8 mouse cellular contexts compared by ENCODE assay signal in the genomic region with DNA sequence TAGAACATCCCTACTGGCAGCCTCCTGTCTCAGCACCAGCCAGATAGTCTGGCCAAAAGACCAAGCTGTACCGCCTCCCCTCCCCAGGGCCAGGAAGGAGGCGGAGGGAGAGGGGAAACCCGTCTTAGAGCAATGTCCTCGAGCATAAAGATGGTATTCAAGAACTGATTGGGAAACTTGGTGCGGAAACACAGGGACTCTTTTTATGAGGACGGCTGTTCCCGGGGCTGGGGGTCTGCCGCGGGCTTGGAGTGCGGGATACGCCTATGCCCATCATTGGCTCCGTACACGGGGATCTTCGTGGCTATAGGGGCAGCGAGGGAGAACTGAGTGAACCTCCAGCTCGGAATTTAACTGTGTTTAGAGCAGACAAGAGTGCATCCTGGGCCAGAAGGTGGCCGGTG. TPM values are rescaled to one million over a fixed set of nuclear protein-coding genes. Genes with fewer than 3 reads are reported as not detected.
DNase-seq lines count a peak whose midpoint lies in the region; ATAC-seq lines count a peak whose summit lies in the region.

No protein-coding gene starts in this region.

- ATAC-seq in forebrain, embryonic 15.5 days (replicated peaks), result peak; percentile 44

- peak overlapping the region; percentile 91 for H3K9ac ChIP-seq in forebrain, embryonic 15.5 days (replicated peaks)

- H3K4me2 ChIP-seq in forebrain, embryonic 15.5 days (replicated peaks), result peak overlapping the region; percentile 95

- H3K27ac ChIP-seq in forebrain, embryonic 15.5 days (replicated peaks), result peak overlapping the region; percentile 76

- no peaks in the 10 kb centered on the region for H3K9me3 ChIP-seq in forebrain, embryonic 15.5 days

- DNase-seq in adrenal gland, postnatal 10 days, result peak; percentile 43
- no peak for DNase-seq in adrenal gland, adult 2 months
- DNase-seq in adipocyte (ENCODE audit: low spot score), result peak; percentile 33
- DNase-seq in heart, postnatal 14 days, result peak; percentile 56 to 59
- DNase-seq in left cerebral cortex, adult 11 months (ENCODE audit: low spot score), result peak; percentile 34
- DNase-seq in lung, postnatal 14 days, result peak; percentile 22
- peak; percentile 22 for DNase-seq in splenic B cell, adult 2 months (ENCODE audit: low read depth, low spot score)

- intact Hi-C loops in heart, postnatal 14 days (cut with DNase I), result loop anchor here (2.0 kb wide), 2 partner anchors 48 to 72 kb away; no protein-coding TSS in a partner anchor

- H3K4me1 ChIP-seq in forebrain, embryonic 15.5 days, result peaks cover 34% of the 10 kb centered on the region

- H3K4me3 ChIP-seq in forebrain, embryonic 15.5 days, result peak overlapping the region; percentile 98

- H3K27me3 ChIP-seq in forebrain, embryonic 15.5 days, result no peaks in the 10 kb centered on the region
- no peaks in the 10 kb centered on the region for H3K27me3 ChIP-seq in splenic B cell, adult 2 months (ENCODE audit: control insufficient read depth, insufficient read depth, low read length, poor library complexity, severe bottlenecking)

- WGBS in forebrain, embryonic 15.5 days, result under 1% methylated on average over 17 of the region's 17 CpGs

- H3K36me3 ChIP-seq in forebrain, embryonic 15.5 days, result peaks cover 13% of the 10 kb centered on the region
- H3K36me3 ChIP-seq in splenic B cell, adult 2 months (ENCODE audit: control insufficient read depth, insufficient read depth, low read length, poor library complexity, severe bottlenecking), result no peaks in the 10 kb centered on the region

RNA-seq across cellular contexts. Expression of gene Ube2j2, which starts 0.6 kb away (rescaled TPM):
- total RNA-seq in adrenal gland, postnatal 10 days (2021), result 10 to 100 TPM; 72.3 to 73.4 TPM
- 10 to 100 TPM; 64.1 to 94.4 TPM for total RNA-seq in adrenal gland, adult 2 months (2021)
- 93.2 and 95.5 TPM in 2 replicates for polyA plus RNA-seq in adrenal gland, adult 2 months (2012; rRNA removed)
- polyA plus RNA-seq in forebrain, embryonic 15.5 days (2015; fragmentation: Nextera tagmentation; extraction: Ambion mirVana), result 123 and 127 TPM in 2 replicates
- 10 to 100 TPM; 53.1 to 62.6 TPM for total RNA-seq in heart, postnatal 14 days (2021)

RNA-seq across cellular contexts. Expression of gene C1qtnf12, which starts 19.1 kb away (rescaled TPM):
- 100 to 1,000 TPM; 117 to 132 TPM for total RNA-seq in adrenal gland, postnatal 10 days (2021)
- total RNA-seq in adrenal gland, adult 2 months (2021), result 10 to 100 TPM; 66.8 to 70.1 TPM
- 100 and 128 TPM in 2 replicates for polyA plus RNA-seq in adrenal gland, adult 2 months (2012; rRNA removed)
- 7.4 and 9.0 TPM in 2 replicates for polyA plus RNA-seq in forebrain, embryonic 15.5 days (2015; fragmentation: Nextera tagmentation; extraction: Ambion mirVana)
- total RNA-seq in heart, postnatal 14 days (2021), result 10 to 100 TPM; 14.0 to 17.9 TPM

RNA-seq across cellular contexts. Expression of gene B3galt6, which starts 49.4 kb away (rescaled TPM):
- total RNA-seq in adrenal gland, postnatal 10 days (2021), result 1 to 10 TPM; 5.7 to 6.1 TPM
- total RNA-seq in adrenal gland, adult 2 months (2021), result 1 to 10 TPM; 5.1 to 8.5 TPM
- polyA plus RNA-seq in adrenal gland, adult 2 months (2012; rRNA removed), result 14.7 and 18.3 TPM in 2 replicates
- polyA plus RNA-seq in forebrain, embryonic 15.5 days (2015; fragmentation: Nextera tagmentation; extraction: Ambion mirVana), result 27.8 and 30.2 TPM in 2 replicates
- total RNA-seq in heart, postnatal 14 days (2021), result 1 to 10 TPM; 2.0 to 2.7 TPM

RNA-seq across cellular contexts. Expression of gene Sdf4, which starts 49.6 kb away (rescaled TPM):
- total RNA-seq in adrenal gland, postnatal 10 days (2021), result 100 to 1,000 TPM; 184 to 191 TPM
- 100 to 1,000 TPM; 260 to 282 TPM for total RNA-seq in adrenal gland, adult 2 months (2021)
- polyA plus RNA-seq in adrenal gland, adult 2 months (2012; rRNA removed), result 47.5 and 50.7 TPM in 2 replicates
- 114 and 117 TPM in 2 replicates for polyA plus RNA-seq in forebrain, embryonic 15.5 days (2015; fragmentation: Nextera tagmentation; extraction: Ambion mirVana)
- 10 to 100 TPM; 83.2 to 84.6 TPM for total RNA-seq in heart, postnatal 14 days (2021)

RNA-seq across cellular contexts. Expression of gene Acap3, which starts 51.4 kb away (rescaled TPM):
- 10 to 100 TPM; 16.9 to 29.4 TPM for total RNA-seq in adrenal gland, postnatal 10 days (2021)
- total RNA-seq in adrenal gland, adult 2 months (2021), result 10 to 100 TPM; 14.4 to 20.9 TPM
- 29.0 and 29.3 TPM in 2 replicates for polyA plus RNA-seq in adrenal gland, adult 2 months (2012; rRNA removed)
- polyA plus RNA-seq in forebrain, embryonic 15.5 days (2015; fragmentation: Nextera tagmentation; extraction: Ambion mirVana), result 82.2 and 84.5 TPM in 2 replicates
- 10 to 100 TPM; 19.6 to 21.6 TPM for total RNA-seq in heart, postnatal 14 days (2021)
